Mouse (Mus musculus) kidney, postnatal 4 days (tissue): ENCODE results near the gene Arhgap23.

ENCODE experiments used
- DNase-seq, 2 experiments: peaks; one replicate each; pipeline ENCODE4 v3.0.0; 2021; ENCODE audit warnings: mixed read lengths in 2 of 2

Gene Arhgap23

GRCm38 (mm10) chr11:97406094-97406951 is 9.0 kb upstream of the Arhgap23 start:
- DNase-seq = peak; percentile 57 to 58

- DNase-seq = no peak
Measured at GRCm38 (mm10) chr11:97407456-97407855, 7.9 kb upstream of the Arhgap23 start.

- peak; percentile 87 to 90 for DNase-seq
Measured at GRCm38 (mm10) chr11:97408171-97408570, 7.2 kb upstream of the Arhgap23 start.

DNA sequence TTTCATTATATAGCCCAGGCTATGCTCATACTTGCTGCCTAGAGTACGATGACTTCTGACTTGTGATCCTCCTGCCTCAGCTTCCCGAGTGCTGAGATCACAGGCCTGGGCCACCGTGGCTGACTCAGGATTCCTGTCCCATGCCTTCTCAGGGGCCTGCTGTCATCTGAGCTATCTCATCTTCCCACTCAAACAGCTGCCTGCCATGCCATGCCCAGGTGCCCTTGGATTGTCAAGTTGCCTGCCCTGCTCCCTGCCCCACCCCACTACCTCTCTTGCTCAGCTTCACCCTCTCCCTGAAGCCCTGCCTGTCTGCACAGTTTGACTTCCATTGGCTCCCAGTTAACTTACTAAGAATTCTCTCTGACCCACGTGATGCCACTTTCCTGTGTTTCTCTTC is 4.4 kb upstream of the Arhgap23 start:
- no peak for DNase-seq

GRCm38 (mm10) chr11:97412117-97412516 is 3.2 kb upstream of the Arhgap23 start:
- peak; percentile 49 to 73 for DNase-seq

DNA sequence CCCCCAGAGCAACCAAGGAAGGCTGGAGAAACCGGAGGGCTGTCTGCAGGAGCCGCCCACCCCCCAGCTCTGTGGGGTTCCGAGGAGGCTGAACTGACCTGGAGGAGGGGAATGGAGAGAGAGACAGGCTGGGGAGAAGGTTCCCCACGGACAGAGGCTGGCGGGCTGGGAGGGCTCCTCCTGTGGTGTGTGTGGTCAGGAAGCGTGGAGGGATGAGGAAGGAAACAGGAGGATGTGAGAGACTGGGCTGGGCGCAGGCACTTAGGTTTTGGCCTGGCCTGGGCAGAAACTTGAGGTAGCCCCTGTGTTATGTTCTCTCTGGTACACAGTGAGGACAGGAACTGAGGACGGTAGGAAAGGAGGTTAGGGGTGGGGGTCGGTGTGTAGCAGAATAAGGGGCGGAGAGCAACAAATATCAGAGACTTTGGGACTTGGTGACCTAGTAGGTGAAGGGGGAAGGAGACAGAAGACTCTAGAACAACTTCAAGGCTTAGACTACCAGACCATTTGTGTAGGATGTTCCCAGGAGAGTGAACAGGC is 2.5 kb upstream of the Arhgap23 start:
- peak in 1 of 2 experiments; percentile 36 for DNase-seq

DNA sequence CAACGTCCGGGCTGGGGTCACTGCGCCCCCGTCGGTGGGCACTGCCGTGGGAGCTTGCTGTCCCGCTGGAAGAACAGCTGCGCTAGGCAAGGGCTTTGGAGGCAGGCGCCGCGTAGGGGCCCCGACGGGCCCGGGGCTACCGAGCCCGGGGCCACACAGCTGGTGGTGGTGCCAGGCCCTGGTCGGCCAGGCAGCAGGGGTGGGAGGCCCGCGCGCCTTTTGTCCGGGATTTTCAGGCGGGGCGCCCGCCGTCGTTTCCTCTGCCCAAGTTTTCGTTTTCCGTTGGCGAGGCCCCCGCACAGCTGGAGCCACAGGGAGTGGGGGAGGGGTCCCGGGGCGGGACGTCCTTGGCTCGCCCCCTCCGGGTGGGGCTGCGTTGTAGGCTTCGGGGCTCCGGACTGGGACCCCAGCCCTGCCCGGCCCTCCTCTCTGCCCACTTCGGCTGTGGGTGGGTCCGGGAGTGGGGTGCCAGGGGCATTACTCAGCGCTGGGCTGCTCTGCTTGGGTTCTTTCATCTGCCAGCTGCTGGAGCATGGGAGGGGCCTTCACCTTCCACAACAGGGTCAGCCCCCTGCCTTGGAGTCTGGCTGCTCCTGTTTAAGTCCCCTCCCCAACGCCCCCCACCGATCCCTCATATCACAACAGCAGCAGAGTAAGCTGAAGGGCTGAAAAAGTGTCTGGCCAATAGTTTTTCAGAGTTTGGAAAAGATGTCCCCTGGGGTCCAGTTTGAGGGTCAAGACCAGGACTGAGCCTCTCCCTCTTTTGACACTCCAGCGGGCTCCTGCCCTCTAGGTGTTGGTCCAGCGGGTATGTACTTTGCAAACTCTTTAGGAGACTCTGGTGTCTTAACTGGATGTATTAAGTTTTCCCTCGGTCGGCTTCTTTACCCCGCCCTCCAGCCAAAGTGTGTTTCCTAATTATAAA is 641 bp downstream of the Arhgap23 start:
- peak; percentile 74 to 83 for DNase-seq

GRCm38 (mm10) chr11:97416637-97417035 is 1.3 kb downstream of the Arhgap23 start:
- DNase-seq = no peak

DNA sequence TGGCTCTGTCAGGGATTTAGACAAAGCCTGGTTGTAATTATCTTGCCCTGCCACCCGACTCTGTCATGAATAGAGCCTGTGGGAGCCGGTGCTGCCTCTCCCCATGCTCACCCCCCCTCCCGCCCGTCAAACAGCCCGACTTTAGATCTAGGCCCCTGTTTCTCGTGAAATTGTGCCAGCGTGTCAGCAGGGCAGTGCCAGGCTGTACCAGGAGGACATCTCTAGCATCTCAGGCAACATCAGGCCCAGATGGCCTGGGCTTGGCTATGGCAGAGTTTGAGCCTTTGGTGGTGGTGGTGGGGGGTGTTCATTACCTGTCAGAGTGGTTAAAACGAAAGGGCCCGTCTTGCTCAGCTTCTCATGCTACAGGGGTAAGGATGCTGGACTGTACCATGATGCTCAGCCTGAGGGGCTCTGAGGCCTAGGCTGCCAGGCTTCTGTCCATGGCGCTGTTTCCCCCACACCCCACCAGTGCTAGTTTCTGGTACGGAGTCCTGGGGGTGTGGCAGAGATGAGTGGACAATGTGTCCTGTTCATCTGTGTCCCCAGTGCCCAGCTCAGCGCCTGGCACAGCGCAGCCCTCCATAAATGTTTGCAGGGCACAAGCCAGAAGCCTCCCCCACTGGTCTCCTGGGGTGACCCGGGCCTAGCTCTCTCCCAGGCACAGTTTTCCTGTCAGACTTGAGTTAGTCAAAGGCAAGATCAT is 3.7 kb downstream of the Arhgap23 start:
- no peak for DNase-seq

DNA sequence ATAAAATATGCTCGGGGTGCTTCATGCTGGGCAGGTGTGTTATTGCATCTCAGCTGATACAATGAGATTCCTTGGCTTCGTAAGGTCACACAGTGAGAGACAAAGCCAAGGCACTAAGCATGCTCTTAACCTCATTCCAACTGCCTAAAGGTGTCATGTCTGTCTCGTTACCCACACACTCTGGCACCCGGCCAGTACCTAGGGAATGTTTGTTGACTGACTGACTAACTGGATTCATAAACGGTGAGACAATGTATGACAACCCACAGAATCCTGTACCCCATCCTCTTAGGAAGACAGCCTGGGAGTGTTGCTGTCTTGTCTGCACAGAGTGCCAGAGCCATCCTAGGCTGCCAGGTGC is 4.2 kb downstream of the Arhgap23 start:
- DNase-seq = no peak

DNA sequence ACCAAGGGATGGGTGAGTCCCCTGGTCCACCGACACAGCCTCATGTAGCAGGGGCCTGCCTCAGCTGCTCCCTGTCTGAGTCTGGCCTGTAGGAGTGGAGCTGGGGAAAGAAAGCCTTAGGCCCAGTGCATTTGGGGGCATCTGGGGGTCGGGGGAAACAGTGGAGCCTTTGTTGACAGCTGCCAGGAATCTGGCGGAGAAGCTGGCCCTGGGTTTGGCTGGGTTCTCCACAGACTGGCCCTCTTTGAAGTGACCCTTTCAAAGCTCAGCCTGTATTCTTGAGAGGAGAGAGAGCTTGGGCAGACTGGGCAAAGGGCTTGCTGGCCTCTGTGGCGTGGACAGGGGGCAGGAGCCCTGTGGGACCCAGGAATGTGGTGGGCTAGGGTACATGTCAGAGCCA is 7.2 kb downstream of the Arhgap23 start:
- DNase-seq = no peak

- no peak for DNase-seq
Measured at GRCm38 (mm10) chr11:97424092-97424692, 8.9 kb downstream of the Arhgap23 start.

- DNase-seq = no peak
Measured at GRCm38 (mm10) chr11:97424802-97425201, 9.5 kb downstream of the Arhgap23 start.

- peak; percentile 78 to 86 for DNase-seq
Measured at GRCm38 (mm10) chr11:97427794-97428725, 12.7 kb downstream of the Arhgap23 start.

- DNase-seq = no peak
Measured at GRCm38 (mm10) chr11:97428726-97429077, 13.4 kb downstream of the Arhgap23 start.

DNA sequence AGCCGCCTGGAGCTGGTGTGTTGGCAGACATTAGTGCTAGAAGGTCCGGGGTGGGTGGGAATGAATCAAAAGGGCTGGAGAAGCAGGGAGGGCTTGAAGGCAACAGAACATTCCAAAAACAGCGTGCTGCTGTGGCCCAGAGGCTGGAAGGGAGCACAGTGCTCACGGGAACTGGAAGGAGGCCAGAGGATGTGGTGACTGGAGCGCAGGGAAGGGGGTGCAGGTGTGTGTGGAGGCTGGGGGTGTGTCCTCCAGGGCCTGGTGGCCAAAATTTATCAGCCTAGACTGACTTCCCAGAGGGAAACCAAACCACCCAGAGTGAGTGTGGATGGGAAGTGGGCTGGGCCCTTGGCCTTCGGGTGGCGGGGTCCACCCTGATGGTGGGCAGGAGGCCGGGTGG is 14.3 kb downstream of the Arhgap23 start:
- no peak for DNase-seq

- DNase-seq = peak; percentile 76 to 80
Measured at GRCm38 (mm10) chr11:97432015-97432414, 16.7 kb downstream of the Arhgap23 start.

- no peak for DNase-seq
Measured at GRCm38 (mm10) chr11:97432983-97433539, 17.7 kb downstream of the Arhgap23 start.

DNA sequence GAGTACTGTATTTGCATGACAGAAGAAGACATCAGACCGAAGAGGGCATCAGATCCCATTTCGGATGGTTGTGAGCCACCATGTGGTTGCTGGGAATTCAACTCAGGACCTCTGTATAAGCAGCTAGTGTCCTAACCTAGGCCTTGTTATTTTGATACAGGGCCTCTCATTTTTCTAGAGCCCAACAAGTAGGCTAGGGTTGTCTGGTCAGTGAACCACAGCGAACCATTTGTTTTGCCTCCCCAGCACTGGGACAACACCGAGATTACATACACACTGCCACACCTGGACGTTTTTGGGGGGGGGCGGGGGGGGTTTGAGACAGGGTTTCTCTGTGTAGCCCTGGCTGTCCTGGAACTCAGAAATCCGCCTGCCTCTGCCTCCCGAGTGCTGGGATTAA is 18.8 kb downstream of the Arhgap23 start:
- no peak for DNase-seq

- peak; percentile 88 to 93 for DNase-seq
Measured at GRCm38 (mm10) chr11:97434704-97435454, 19.5 kb downstream of the Arhgap23 start.
